Mouse (Mus musculus) forebrain, embryonic 15.5 days (tissue): Measurements from ENCODE around the gene Il17rc. TPM values are rescaled to one million over a fixed set of nuclear protein-coding genes. Genes with fewer than 3 reads are reported as not detected.
A peak's percentile ranks its signal among the peaks of the same experiment; 100 is the strongest.

ENCODE experiments used
- ATAC-seq: fragments of 200-750 bp; cut with Nextera tagmentation; replicated peaks from 2 replicates; pipeline ENCODE4 v1.8.0; 2017; ENCODE audit warnings: mild to moderate bottlenecking, moderate TSS enrichment, moderate library complexity
- H3K27ac ChIP-seq: fragments of 300-500 bp; sonication (generic); replicated peaks from 2 replicates; pipeline ENCODE4 v1.5.1; 2015; ENCODE audit warnings: mild to moderate bottlenecking, inconsistent platforms
- H3K27me3 ChIP-seq: fragments of 300-500 bp; sonication (generic); 2 replicates; pipeline ENCODE4 v1.6.1; 2015; ENCODE audit warnings: inconsistent platforms
- H3K36me3 ChIP-seq: fragments of 300-500 bp; sonication (generic); 2 replicates; pipeline ENCODE4 v1.6.1; 2015; ENCODE audit warnings: mild to moderate bottlenecking, inconsistent platforms
- H3K4me1 ChIP-seq: fragments of 300-500 bp; sonication (generic); 2 replicates; pipeline ENCODE4 v1.6.1; 2015; ENCODE audit warnings: inconsistent platforms
- H3K4me2 ChIP-seq: fragments of 300-500 bp; sonication (generic); replicated peaks from 2 replicates; pipeline ENCODE4 v1.6.1; 2015; ENCODE audit warnings: mild to moderate bottlenecking, inconsistent platforms
- H3K4me3 ChIP-seq: fragments of 300-500 bp; sonication (generic); 2 replicates; pipeline ENCODE4 v1.5.1; 2015; ENCODE audit warnings: mild to moderate bottlenecking, inconsistent platforms
- H3K9ac ChIP-seq: fragments of 300-500 bp; sonication (generic); replicated peaks from 2 replicates; pipeline ENCODE4 v1.6.1; 2015; ENCODE audit warnings: mild to moderate bottlenecking, inconsistent platforms
- H3K9me3 ChIP-seq: fragments of 300-500 bp; sonication (generic); 2 replicates; pipeline ENCODE4 v1.6.1; 2016; ENCODE audit warnings: inconsistent platforms
- WGBS: fragments of 180-500 bp; shearing (Covaris S2); methylation state at CpG from one replicate; pipeline ENCODE4 v1.1.7; 2015; ENCODE audit warnings: mixed read lengths; 5-methylcytosine and 5-hydroxymethylcytosine counted together
- polyA plus RNA-seq: library from polyadenylated mRNA; unstranded; fragments of >200 nt; fragmentation: Nextera tagmentation; extraction: Ambion mirVana; gene quantifications from 2 replicates; pipeline ENCODE4 v1.2.1, GENCODE M21; 2015

The Il17rc gene
- polyA plus RNA-seq, 1 experiment from 2014 or later = 1.6 TPM

- H3K9ac ChIP-seq = peak overlapping the region; percentile 77
- under 1% methylated on average over 65 of the region's 65 CpGs for WGBS
- no peaks in the 10 kb centered on the region for H3K9me3 ChIP-seq
- peaks cover 32% of the 10 kb centered on the region for H3K4me1 ChIP-seq
- H3K27ac ChIP-seq = peak overlapping the region; percentile 81
- H3K36me3 ChIP-seq = no peaks in the 10 kb centered on the region
- peak overlapping the region; percentile 70 for H3K4me3 ChIP-seq
- ATAC-seq = peak; percentile 64
- peak overlapping the region; percentile 91 for H3K4me2 ChIP-seq
- 0 out of 2 replicates have a peak, but pooled peaks cover 4% of the 10 kb centered on the region for H3K27me3 ChIP-seq
These were observed 11.4 kb downstream of the Il17rc start for GRCm38 (mm10) chr6:113482477-113483099.

DNA sequence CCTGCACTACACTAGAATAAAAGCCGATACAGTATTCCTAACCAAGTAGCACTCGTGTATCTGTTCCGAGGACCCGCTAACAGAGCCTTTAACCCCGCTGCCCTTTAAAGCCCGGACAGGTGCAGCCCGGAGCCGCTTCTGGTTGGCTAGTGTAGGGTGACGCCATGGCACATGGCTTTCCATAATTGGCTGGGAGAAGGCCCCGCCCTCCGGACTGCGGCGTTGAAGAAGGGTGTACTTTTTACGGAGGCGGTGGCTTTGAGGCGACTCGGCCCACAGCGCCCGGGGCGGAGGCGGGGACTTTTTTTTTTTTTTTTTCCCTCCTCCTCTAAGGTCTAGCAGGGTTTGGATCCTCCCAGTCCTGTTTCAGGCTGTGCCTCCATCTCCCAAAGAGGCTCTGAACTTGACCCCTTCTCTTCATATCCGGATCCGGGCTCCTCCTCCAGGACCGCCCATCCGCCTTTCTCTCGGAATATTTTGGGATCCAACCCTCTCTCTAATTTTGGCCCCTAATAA lies 11.9 kb downstream of the Il17rc start, which contains the start of gene Creld1:
Creld1 (plus strand) TSS at position 198 of the 516 bp plus-strand sequence.
- Histone ChIP-seq H3K4me1 (peaks cover 32% of the 10 kb centered on the region), H3K4me3 (peak within 1 kb of the TSS; percentile 70), H3K36me3 (0 out of 2 replicates have a peak, but pooled peaks cover 3% of the 10 kb centered on the region), H3K9me3 (no peaks in the 10 kb centered on the region), H3K9ac (peak within 1 kb of the TSS; percentile 77), H3K27ac (peak within 1 kb of the TSS; percentile 81), H3K27me3 (0 out of 2 replicates have a peak, but pooled peaks cover 4% of the 10 kb centered on the region), H3K4me2 (peak within 1 kb of the TSS; percentile 91)
- ATAC-seq = peak; percentile 97
- WGBS = under 1% methylated on average over 26 of the region's 26 CpGs

DNA sequence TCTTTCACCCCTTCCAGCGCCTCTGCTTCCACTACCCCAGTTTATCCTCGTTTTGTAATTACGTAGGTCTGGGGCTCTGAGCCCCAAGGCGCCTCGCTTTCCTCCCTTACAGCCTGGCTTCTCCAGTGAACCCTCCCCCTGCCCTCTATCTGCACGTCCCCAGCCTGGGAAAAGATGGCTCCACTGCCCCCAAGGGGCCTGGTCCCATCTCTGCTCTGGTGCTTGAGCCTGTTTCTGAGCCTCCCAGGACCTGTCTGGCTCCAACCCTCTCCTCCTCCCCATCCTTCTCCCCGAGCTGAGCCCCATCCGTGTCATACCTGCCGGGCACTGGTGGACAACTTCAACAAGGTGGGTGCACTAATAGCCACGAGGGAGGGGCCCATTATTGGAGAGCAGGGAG lies 12.5 kb downstream of the Il17rc start:
- Histone ChIP-seq H3K36me3 (0 out of 2 replicates have a peak, but pooled peaks cover 8% of the 10 kb centered on the region), H3K4me2 (peak overlapping the region; percentile 91), H3K9ac (peak overlapping the region; percentile 77), H3K4me3 (peak overlapping the region; percentile 70), H3K4me1 (peaks cover 32% of the 10 kb centered on the region), H3K9me3 (no peaks in the 10 kb centered on the region), H3K27me3 (0 out of 2 replicates have a peak, but pooled peaks cover 4% of the 10 kb centered on the region), H3K27ac (peak overlapping the region; percentile 81)
- whole genome bisulfite sequencing = 6% methylated on average over 10 of the region's 10 CpGs
- peak; percentile 70 for ATAC-seq

- 52% methylated on average over 7 of the region's 7 CpGs for WGBS
- no peak overlapping the region for H3K4me3 ChIP-seq
- H3K36me3 ChIP-seq = peaks cover 30% of the 10 kb centered on the region
- peaks cover 32% of the 10 kb centered on the region for H3K4me1 ChIP-seq
- no peak for ATAC-seq
- no peaks in the 10 kb centered on the region for H3K9me3 ChIP-seq
- no peak overlapping the region for H3K4me2 ChIP-seq
- no peak overlapping the region for H3K27ac ChIP-seq
- no peaks in the 10 kb centered on the region for H3K27me3 ChIP-seq
- no peak overlapping the region for H3K9ac ChIP-seq
These were observed 15.9 kb downstream of the Il17rc start for GRCm38 (mm10) chr6:113487125-113487576.

- Histone ChIP-seq H3K27ac (no peak overlapping the region), H3K4me2 (no peak overlapping the region), H3K4me3 (no peak overlapping the region), H3K4me1 (peaks cover 18% of the 10 kb centered on the region), H3K36me3 (peaks cover 32% of the 10 kb centered on the region), H3K27me3 (no peaks in the 10 kb centered on the region), H3K9me3 (no peaks in the 10 kb centered on the region), H3K9ac (no peak overlapping the region)
- WGBS = 93% methylated on average over 14 of the region's 14 CpGs
- no peak for ATAC-seq
These were observed 18.2 kb downstream of the Il17rc start for GRCm38 (mm10) chr6:113489410-113489809.

DNA sequence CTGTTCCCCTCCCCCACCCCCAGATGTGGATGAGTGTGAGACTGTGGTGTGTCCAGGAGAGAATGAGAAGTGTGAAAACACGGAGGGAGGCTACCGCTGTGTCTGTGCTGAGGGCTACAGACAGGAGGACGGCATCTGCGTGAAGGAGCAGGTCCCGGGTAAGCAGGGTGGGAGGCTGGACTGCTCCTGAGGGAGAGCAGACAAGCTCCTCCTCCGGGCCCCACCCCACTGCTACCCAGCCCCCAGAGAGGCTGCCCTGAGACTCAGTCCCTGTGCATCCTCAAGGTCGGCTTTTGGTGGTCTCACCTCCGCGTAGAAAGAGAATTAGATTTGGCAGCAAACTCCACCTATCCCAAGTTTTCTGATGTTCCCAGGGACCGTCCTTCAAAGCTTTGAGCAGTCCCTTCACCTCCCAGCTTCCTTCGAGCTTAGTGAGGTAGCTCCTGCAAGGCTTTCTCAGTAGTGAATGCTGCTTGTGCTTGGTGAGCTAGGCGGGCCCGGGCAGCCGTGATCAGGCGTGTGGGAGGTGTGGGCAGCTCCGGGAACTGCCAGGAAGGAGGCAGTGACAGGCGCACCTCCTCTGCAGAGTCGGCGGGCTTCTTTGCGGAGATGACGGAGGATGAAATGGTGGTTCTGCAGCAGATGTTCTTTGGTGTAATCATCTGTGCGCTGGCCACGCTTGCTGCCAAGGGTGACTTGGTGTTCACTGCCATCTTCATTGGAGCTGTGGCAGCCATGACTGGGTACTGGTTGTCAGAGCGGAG lies 21.1 kb downstream of the Il17rc start:
- Histone ChIP-seq H3K9ac (no peak overlapping the region), H3K4me1 (peaks cover 15% of the 10 kb centered on the region), H3K27me3 (no peaks in the 10 kb centered on the region), H3K4me2 (no peak overlapping the region), H3K36me3 (peaks cover 32% of the 10 kb centered on the region), H3K9me3 (no peaks in the 10 kb centered on the region), H3K4me3 (no peak overlapping the region), H3K27ac (no peak overlapping the region)
- WGBS = 76% methylated on average over 24 of the region's 24 CpGs
- ATAC-seq = no peak

GRCm38 (mm10) chr6:113494258-113494788 lies 23.1 kb downstream of the Il17rc start:
- peak overlapping the region; percentile 43 for H3K27ac ChIP-seq
- ATAC-seq = peak; percentile 71
- peaks cover 15% of the 10 kb centered on the region for H3K4me1 ChIP-seq
- H3K9ac ChIP-seq = peak overlapping the region; percentile 13; the same call in 1 of the 2 replicates
- H3K9me3 ChIP-seq = no peaks in the 10 kb centered on the region
- peak overlapping the region; percentile 56 for H3K4me2 ChIP-seq
- peaks cover 20% of the 10 kb centered on the region for H3K36me3 ChIP-seq
- no peaks in the 10 kb centered on the region for H3K27me3 ChIP-seq
- peak overlapping the region; percentile 42 for H3K4me3 ChIP-seq
- under 1% methylated on average over 54 of the region's 54 CpGs for WGBS

DNA sequence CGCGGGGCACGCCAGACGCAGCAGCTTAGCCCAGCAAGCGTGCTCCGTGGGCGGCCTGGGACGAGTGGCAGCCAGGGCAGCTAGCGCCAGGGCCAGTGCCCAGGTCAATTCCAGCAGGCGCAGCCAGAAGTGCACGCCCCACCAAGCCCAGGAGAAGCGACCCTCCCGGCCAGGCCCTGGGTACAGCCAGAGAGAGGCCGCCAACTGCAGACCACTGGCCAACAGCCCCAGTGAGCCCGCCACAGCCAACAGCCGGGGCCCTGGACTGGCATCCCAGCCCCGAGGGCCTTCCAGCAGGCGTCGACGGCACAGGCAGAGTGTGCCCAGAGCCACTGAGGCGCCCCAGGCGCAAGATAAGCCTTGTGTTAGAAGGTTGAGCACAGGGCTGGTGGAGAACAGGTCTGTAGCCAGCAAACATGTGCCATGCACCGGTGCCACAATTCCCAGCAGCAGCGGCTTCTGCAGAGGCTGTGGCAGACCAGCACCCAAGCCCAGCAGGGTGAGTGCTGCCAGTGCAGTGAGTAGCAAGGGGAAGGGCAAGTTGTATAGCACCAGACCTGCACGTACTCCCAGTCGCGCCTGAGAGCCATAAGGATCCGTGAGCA lies 23.9 kb downstream of the Il17rc start:
- H3K4me3 ChIP-seq = peak overlapping the region; percentile 42
- no peak overlapping the region for H3K9ac ChIP-seq
- H3K9me3 ChIP-seq = no peaks in the 10 kb centered on the region
- H3K4me1 ChIP-seq = peaks cover 15% of the 10 kb centered on the region
- no peak overlapping the region for H3K27ac ChIP-seq
- peaks cover 12% of the 10 kb centered on the region for H3K36me3 ChIP-seq
- no peaks in the 10 kb centered on the region for H3K27me3 ChIP-seq
- peak overlapping the region; percentile 56 for H3K4me2 ChIP-seq
- WGBS = 62% methylated on average over 28 of the region's 28 CpGs
- 0 out of 2 replicates have a peak, but pooled peaks have one; percentile 9 for ATAC-seq

DNA sequence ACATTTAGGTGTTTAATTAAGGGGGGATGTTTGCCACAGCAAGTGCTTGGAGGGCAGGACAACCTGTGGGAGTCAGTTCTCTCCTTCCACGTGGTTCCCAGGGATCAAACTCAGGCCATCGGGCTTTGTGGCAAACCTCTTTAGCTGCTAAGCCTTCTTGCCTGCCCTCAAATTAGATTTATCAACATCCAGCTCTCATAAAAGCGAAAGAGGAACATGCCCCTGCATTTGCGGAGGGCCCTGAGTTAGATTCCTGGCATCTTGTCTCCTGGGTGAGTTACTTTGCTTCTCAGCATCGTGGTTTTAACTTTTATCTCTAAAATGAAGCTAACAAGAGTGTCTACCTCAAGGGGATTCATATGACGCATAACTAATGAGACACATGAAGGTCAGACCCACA lies 28.1 kb downstream of the Il17rc start:
- no peak overlapping the region for H3K4me3 ChIP-seq
- WGBS = 86% methylated on average over 6 of the region's 6 CpGs
- ATAC-seq = no peak

GRCm38 (mm10) chr6:113501388-113502084 lies 30.3 kb downstream of the Il17rc start, which contains the start of gene Prrt3:
TSS of gene Prrt3 (minus strand) at chr6:113501931.
- peak within 1 kb of the TSS; percentile 78 for H3K4me2 ChIP-seq
- ATAC-seq = peak; percentile 90
- peaks cover 16% of the 10 kb centered on the region for H3K4me1 ChIP-seq
- H3K4me3 ChIP-seq = peak within 1 kb of the TSS; percentile 59
- no peaks in the 10 kb centered on the region for H3K9me3 ChIP-seq
- peak within 1 kb of the TSS; percentile 32; the same call in 1 of the 2 replicates for H3K27ac ChIP-seq
- H3K9ac ChIP-seq = peak within 1 kb of the TSS; percentile 65
- no peaks in the 10 kb centered on the region for H3K27me3 ChIP-seq
- H3K36me3 ChIP-seq = no peaks in the 10 kb centered on the region
- 3% methylated on average over 32 of the region's 32 CpGs for WGBS

More for the DNA sequence above, 28.1 kb downstream of the Il17rc start:
- no peak overlapping the region for H3K4me2 ChIP-seq
- H3K4me1 ChIP-seq = peaks cover 28% of the 10 kb centered on the region
- H3K27ac ChIP-seq = no peak overlapping the region
- H3K36me3 ChIP-seq = no peaks in the 10 kb centered on the region
- H3K9ac ChIP-seq = no peak overlapping the region
- no peaks in the 10 kb centered on the region for H3K27me3 ChIP-seq
- no peaks in the 10 kb centered on the region for H3K9me3 ChIP-seq

GRCm38 (mm10) chr6:113502801-113503200 lies 31.6 kb downstream of the Il17rc start:
- no peak for ATAC-seq
- 39% methylated on average over 2 of the region's 2 CpGs for WGBS
- H3K4me3 ChIP-seq = no peak overlapping the region
- no peaks in the 10 kb centered on the region for H3K9me3 ChIP-seq
- H3K9ac ChIP-seq = no peak overlapping the region
- H3K4me1 ChIP-seq = peaks cover 16% of the 10 kb centered on the region
- H3K27ac ChIP-seq = no peak overlapping the region
- H3K4me2 ChIP-seq = no peak overlapping the region
- H3K36me3 ChIP-seq = no peaks in the 10 kb centered on the region
- H3K27me3 ChIP-seq = no peaks in the 10 kb centered on the region
